In the genomic region with DNA sequence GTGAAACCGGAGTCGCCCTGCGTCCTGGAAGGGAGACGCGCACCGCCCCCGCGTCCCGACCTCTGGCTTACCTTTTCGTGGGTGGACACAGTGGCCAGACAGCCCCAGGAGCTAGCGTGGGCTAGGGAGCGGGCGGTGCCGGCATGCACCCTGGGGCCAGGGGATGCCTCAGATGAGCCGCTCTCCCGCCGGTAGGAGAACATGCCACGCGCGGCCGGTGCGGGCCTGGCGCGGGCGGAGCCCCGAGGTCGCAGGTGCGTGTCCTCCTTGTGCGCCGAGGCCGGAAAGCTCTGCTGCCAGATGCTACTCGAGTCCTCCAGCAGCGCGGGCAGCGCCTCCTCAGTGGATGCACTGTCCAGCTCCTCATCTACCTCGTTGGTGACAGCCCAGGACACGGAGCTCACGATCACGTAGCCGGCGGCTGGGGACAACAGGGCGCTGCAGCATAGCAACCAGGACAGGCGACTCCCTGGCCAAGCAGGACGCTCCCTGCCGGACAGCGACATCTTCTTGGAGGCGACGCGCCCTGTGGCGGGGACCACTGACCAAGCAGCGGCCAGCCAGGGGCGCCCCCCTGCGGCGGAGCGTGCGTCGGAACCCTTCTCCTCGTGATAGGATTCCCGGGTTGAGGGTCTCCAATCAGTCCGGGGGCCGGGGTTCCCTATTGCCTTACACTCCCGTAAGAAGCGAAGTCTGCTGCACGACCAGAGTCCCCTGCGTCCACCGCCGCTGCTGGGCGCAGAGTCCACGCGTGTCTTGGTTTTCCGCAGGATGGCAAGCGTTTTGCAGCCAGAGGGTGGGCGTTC, we compare ENCODE assay signal across 8 mouse cellular contexts. TPM values are rescaled to one million over a fixed set of nuclear protein-coding genes. Genes with fewer than 3 reads are reported as not detected.
DNase-seq lines count a peak whose midpoint lies in the region; ATAC-seq and TF ChIP-seq lines count a peak whose summit lies in the region.

No protein-coding gene starts in this region.

- H3K27me3 ChIP-seq in hindbrain, embryonic 10.5 days (ENCODE audit: insufficient read depth, poor library complexity, severe bottlenecking): peaks cover 51% of the 10 kb centered on the region
- peaks cover 35% of the 10 kb centered on the region for H3K27me3 ChIP-seq in liver, postnatal 0 days (ENCODE audit: insufficient read depth, low read length)
- H3K27me3 ChIP-seq in neural tube, embryonic 11.5 days (ENCODE audit: control insufficient read depth, insufficient read depth, low read length): peaks cover 13% of the 10 kb centered on the region
- H3K27me3 ChIP-seq in stomach, postnatal 0 days (ENCODE audit: control insufficient read depth, insufficient read depth, low read length): peaks cover 3% of the 10 kb centered on the region; the same call in 1 of the 2 replicates

- peaks cover 0 to 9% of the 10 kb centered on the region in 2 experiments; a peak in 1 of 4 replicates for H3K4me1 ChIP-seq in ES-E14 (ENCODE audit: control insufficient read depth in 2 of 2, insufficient read depth in 2 of 2, low read length in 2 of 2, poor library complexity in 1 of 2)
- H3K4me1 ChIP-seq in hindbrain, embryonic 10.5 days (replicated peaks): peaks cover 15% of the 10 kb centered on the region
- H3K4me1 ChIP-seq in liver, postnatal 0 days (ENCODE audit: insufficient read depth): peaks cover 9% of the 10 kb centered on the region
- peaks cover 8% of the 10 kb centered on the region; the same call in 1 of the 2 replicates for H3K4me1 ChIP-seq in neural tube, embryonic 11.5 days (ENCODE audit: control insufficient read depth, insufficient read depth, low read length)
- H3K4me1 ChIP-seq in stomach, postnatal 0 days (replicated peaks; ENCODE audit: control insufficient read depth, insufficient read depth): peaks cover 2% of the 10 kb centered on the region; the same call in 1 of the 2 replicates

- peak overlapping the region; percentile 72 to 74 for H3K4me3 ChIP-seq in ES-E14 (ENCODE audit: insufficient read depth in 1 of 2, low read depth in 1 of 2, low read length in 2 of 2, poor library complexity in 1 of 2, severe bottlenecking in 1 of 2)
- H3K4me3 ChIP-seq in hindbrain, embryonic 10.5 days: peak overlapping the region; percentile 71
- H3K4me3 ChIP-seq in liver, postnatal 0 days (ENCODE audit: low read depth, low read length): peak overlapping the region; percentile 48
- peak overlapping the region; percentile 61 for H3K4me3 ChIP-seq in neural tube, embryonic 11.5 days (ENCODE audit: low read depth, low read length)
- peak overlapping the region; percentile 40 for H3K4me3 ChIP-seq in stomach, postnatal 0 days (ENCODE audit: low read depth, low read length)

- DNase-seq in ES-E14 (ENCODE audit: low read depth, low spot score): no peak
- peak; percentile 48 for DNase-seq in cerebellum, adult 9-11 months
- DNase-seq in frontal cortex, postnatal 10 days (ENCODE audit: low spot score in 2 of 2): peak; percentile 49 to 78
- DNase-seq in hindbrain, embryonic 10.5 days (ENCODE audit: low spot score): peak; percentile 86
- peak; percentile 68 to 77 for DNase-seq in layer of hippocampus, adult 8-10 months (ENCODE audit: low spot score in 2 of 2)
- DNase-seq in liver, postnatal 0 days: peak; percentile 75
- DNase-seq in neural tube, embryonic 11.5 days (ENCODE audit: low spot score): peak; percentile 84
- peak; percentile 66 for DNase-seq in stomach, postnatal 0 days (ENCODE audit: low spot score)

- peak; percentile 72 for TF ChIP-seq CTCF in liver, postnatal 0 days (IDR thresholded peaks at IDR 0.05; ENCODE audit: low read depth)
- peak; percentile 81 for TF ChIP-seq CTCF in stomach, postnatal 0 days (IDR thresholded peaks at IDR 0.05; ENCODE audit: low read depth)

- H3K36me3 ChIP-seq in ES-E14 (ENCODE audit: control insufficient read depth, insufficient read depth, low read length, poor library complexity, severe bottlenecking): no peaks in the 10 kb centered on the region
- no peaks in the 10 kb centered on the region for H3K36me3 ChIP-seq in hindbrain, embryonic 10.5 days
- no peaks in the 10 kb centered on the region for H3K36me3 ChIP-seq in liver, postnatal 0 days (replicated peaks; ENCODE audit: insufficient read depth, low read length)
- no peaks in the 10 kb centered on the region for H3K36me3 ChIP-seq in neural tube, embryonic 11.5 days (ENCODE audit: control insufficient read depth, insufficient read depth, low read length)
- no peaks in the 10 kb centered on the region for H3K36me3 ChIP-seq in stomach, postnatal 0 days (ENCODE audit: control insufficient read depth, insufficient read depth, low read length)

- peak overlapping the region; percentile 51 for H3K9ac ChIP-seq in ES-E14 (ENCODE audit: insufficient read depth, low read depth, low read length, poor library complexity, severe bottlenecking)
- H3K9ac ChIP-seq in liver, postnatal 0 days (replicated peaks): peak overlapping the region; percentile 11; the same call in 1 of the 2 replicates
- peak overlapping the region; percentile 61 for H3K9ac ChIP-seq in neural tube, embryonic 11.5 days (ENCODE audit: low read length)
- peak overlapping the region; percentile 35; the same call in 1 of the 2 replicates for H3K9ac ChIP-seq in stomach, postnatal 0 days (ENCODE audit: low read length)

- WGBS in hindbrain, embryonic 10.5 days: 1% methylated on average over 73 of the region's 73 CpGs
- under 1% methylated on average over 62 of the region's 73 CpGs for WGBS in liver, postnatal 0 days (ENCODE audit: insufficient replicate concordance)
- WGBS in neural tube, embryonic 11.5 days: 1% methylated on average over 72 of the region's 73 CpGs
- WGBS in stomach, postnatal 0 days: under 1% methylated on average over 71 of the region's 73 CpGs

- in situ Hi-C loops in ES-E14 (cut with MboI; ENCODE audit: low sequenced_read_pairs in 2 of 2, unreplicated experiment in 2 of 2): no loop called here

- TF ChIP-seq EP300 in liver, postnatal 0 days (IDR thresholded peaks at IDR 0.05; ENCODE audit: low read depth): no peak
- no peak for TF ChIP-seq EP300 in stomach, postnatal 0 days (optimal IDR thresholded peaks at IDR 0.05)

- H3K27ac ChIP-seq in ES-E14 (ENCODE audit: insufficient read depth, low read depth, low read length, poor library complexity, severe bottlenecking): no peak overlapping the region
- H3K27ac ChIP-seq in hindbrain, embryonic 10.5 days: peak overlapping the region; percentile 78; the same call in 1 of the 2 replicates
- no peak overlapping the region for H3K27ac ChIP-seq in liver, postnatal 0 days (ENCODE audit: low read depth)
- no peak overlapping the region for H3K27ac ChIP-seq in neural tube, embryonic 11.5 days (ENCODE audit: low read depth, low read length)
- no peak overlapping the region for H3K27ac ChIP-seq in stomach, postnatal 0 days (replicated peaks)

- no peaks in the 10 kb centered on the region for H3K9me3 ChIP-seq in ES-E14 (ENCODE audit: control insufficient read depth, insufficient read depth, low read depth, low read length)
- H3K9me3 ChIP-seq in hindbrain, embryonic 10.5 days: no peaks in the 10 kb centered on the region
- H3K9me3 ChIP-seq in liver, postnatal 0 days (ENCODE audit: low read length): no peaks in the 10 kb centered on the region
- H3K9me3 ChIP-seq in neural tube, embryonic 11.5 days (ENCODE audit: control insufficient read depth, low read length): no peaks in the 10 kb centered on the region
- H3K9me3 ChIP-seq in stomach, postnatal 0 days (ENCODE audit: control insufficient read depth, low read length): no peaks in the 10 kb centered on the region

- peak; percentile 72 for ATAC-seq in liver, postnatal 0 days
- peak; percentile 87 for ATAC-seq in neural tube, embryonic 11.5 days (ENCODE audit: insufficient read depth, low FRiP score, low TSS enrichment)
- ATAC-seq in stomach, postnatal 0 days (ENCODE audit: low FRiP score, low TSS enrichment): peak; percentile 73

- H3K4me2 ChIP-seq in liver, postnatal 0 days (ENCODE audit: low read depth, low read length): peak overlapping the region; percentile 82
- peak overlapping the region; percentile 98 for H3K4me2 ChIP-seq in neural tube, embryonic 11.5 days (ENCODE audit: low read depth)
- H3K4me2 ChIP-seq in stomach, postnatal 0 days (replicated peaks; ENCODE audit: low read depth): peak overlapping the region; percentile 96

TF ChIP-seq in ES-E14, 5 proteins besides CTCF, POLR2A, EP300 and RAD21:
- TF ChIP-seq CHD2 (IDR thresholded peaks at IDR 0.05; ENCODE audit: low read depth, low read length) (no peak), ZC3H11A (IDR thresholded peaks at IDR 0.05; ENCODE audit: borderline replicate concordance, low read depth, low read length) (no peak), ZNF384 (IDR thresholded peaks at IDR 0.05; ENCODE audit: low read depth, low read length) (no peak)
TF ChIP-seq in ES-E14: peak in this region for 0.

RNA-seq across cellular contexts. Expression of gene Creg2, which starts 0.6 kb away (rescaled TPM):
- total RNA-seq in ES-E14 (2012; rRNA removed): 0.22 and 0.48 TPM in 2 replicates
- 0.35 and 0.78 TPM in 2 replicates for polyA plus RNA-seq in hindbrain, embryonic 10.5 days (2016; fragmentation: Nextera tagmentation; extraction: Ambion mirVana)
- total RNA-seq in layer of hippocampus, adult 8-10 months (2022): 100 to 1,000 TPM in 2 of 4 experiments, 10 to 100 TPM in 2; 71.1 to 105 (median 89.3) TPM
- not detected in 2 replicates for polyA plus RNA-seq in liver, postnatal 0 days (2015; fragmentation: Nextera tagmentation; extraction: Ambion mirVana)
- polyA plus RNA-seq in neural tube, embryonic 11.5 days (2014; fragmentation: Nextera tagmentation; extraction: Ambion mirVana): 0.82 and 1.2 TPM in 2 replicates
- polyA plus RNA-seq in stomach, postnatal 0 days (2015; fragmentation: Nextera tagmentation; extraction: Ambion mirVana): 0.22 and 0.30 TPM in 2 replicates

Comparison
In these comparisons a context has a peak if more than half of its experiments do, and no peak if none do; other contexts are left out.
1. H3K9ac ChIP-seq: peak in every context shown above with its lines; median percentile 61 in neural tube, embryonic 11.5 days; 51 in ES-E14; 35 in stomach, postnatal 0 days; 11 in liver, postnatal 0 days.